Mouse (Mus musculus) lung, postnatal 0 days (tissue): ENCODE results near the gene Ifna5.

Experiments used
- CTCF ChIP-seq: IDR thresholded peaks from 2 replicates; pipeline ENCODE4 v1.5.1; 2016; ENCODE audit warnings: antibody characterized with exemption, mild to moderate bottlenecking
- EP300 ChIP-seq: IDR thresholded peaks from 2 replicates; pipeline ENCODE4 v1.6.1; 2016; ENCODE audit warnings: antibody characterized with exemption, mild to moderate bottlenecking, control low read depth

- peak; percentile 77 for TF ChIP-seq CTCF
- TF ChIP-seq EP300: no peak
Measured at GRCm38 (mm10) chr4:88872691-88873090, 37.4 kb downstream of the Ifna5 start.
